Comparison of ENCODE assay signal across 8 mouse cellular contexts in genomic region chr10:67126859-67127758, GRCm38 (mm10). TPM values are rescaled to one million over a fixed set of nuclear protein-coding genes. Genes with fewer than 3 reads are reported as not detected.
DNase-seq lines count a peak whose midpoint lies in the region; ATAC-seq lines count a peak whose summit lies in the region.

No protein-coding gene starts in this region.

- no peaks in the 10 kb centered on the region for H3K27me3 ChIP-seq in forebrain, embryonic 11.5 days (ENCODE audit: control insufficient read depth, insufficient read depth, low read length)
- H3K27me3 ChIP-seq in hindbrain, embryonic 14.5 days (ENCODE audit: control insufficient read depth, insufficient read depth, low read length): no peaks in the 10 kb centered on the region
- peaks cover 28% of the 10 kb centered on the region for H3K27me3 ChIP-seq in liver, embryonic 16.5 days (ENCODE audit: control insufficient read depth, insufficient read depth, low read depth, low read length)
- H3K27me3 ChIP-seq in neural tube, embryonic 14.5 days (ENCODE audit: control insufficient read depth, insufficient read depth, low read length): no peaks in the 10 kb centered on the region

- ATAC-seq in forebrain, embryonic 11.5 days (replicated peaks; ENCODE audit: low FRiP score): peak; percentile 79
- peak; percentile 84 for ATAC-seq in hindbrain, embryonic 14.5 days (ENCODE audit: low FRiP score)
- peak; percentile 73 for ATAC-seq in liver, embryonic 16.5 days (ENCODE audit: low read depth)
- ATAC-seq in neural tube, embryonic 14.5 days (ENCODE audit: low read depth): peak; percentile 79

- peak overlapping the region; percentile 83 for H3K9ac ChIP-seq in forebrain, embryonic 11.5 days (ENCODE audit: low read length)
- peak overlapping the region; percentile 91 for H3K9ac ChIP-seq in hindbrain, embryonic 14.5 days
- H3K9ac ChIP-seq in liver, embryonic 16.5 days (ENCODE audit: low read depth, low read length): peak overlapping the region; percentile 65
- H3K9ac ChIP-seq in neural tube, embryonic 14.5 days (replicated peaks; ENCODE audit: low read depth, low read length): peak overlapping the region; percentile 86

- peak overlapping the region; percentile 81 for H3K4me3 ChIP-seq in forebrain, embryonic 11.5 days (ENCODE audit: low read depth, low read length)
- peak overlapping the region; percentile 93 for H3K4me3 ChIP-seq in hindbrain, embryonic 14.5 days (replicated peaks; ENCODE audit: low read length)
- peak overlapping the region; percentile 76 for H3K4me3 ChIP-seq in liver, embryonic 16.5 days (ENCODE audit: low read depth, low read length)
- peak overlapping the region; percentile 86 for H3K4me3 ChIP-seq in neural tube, embryonic 14.5 days (ENCODE audit: low read depth, low read length)

- H3K4me1 ChIP-seq in forebrain, embryonic 11.5 days (replicated peaks; ENCODE audit: control insufficient read depth, insufficient read depth, low read length): 0 out of 2 replicates have a peak, but pooled peaks cover 7% of the 10 kb centered on the region
- peaks cover 23% of the 10 kb centered on the region for H3K4me1 ChIP-seq in hindbrain, embryonic 14.5 days (replicated peaks; ENCODE audit: control insufficient read depth, insufficient read depth, low read length)
- H3K4me1 ChIP-seq in liver, embryonic 16.5 days (ENCODE audit: control insufficient read depth, low read depth, low read length): peaks cover 7% of the 10 kb centered on the region
- H3K4me1 ChIP-seq in neural tube, embryonic 14.5 days (ENCODE audit: control insufficient read depth, insufficient read depth, low read length): peaks cover 15% of the 10 kb centered on the region

- H3K36me3 ChIP-seq in forebrain, embryonic 11.5 days (ENCODE audit: control insufficient read depth, insufficient read depth, low read length): no peaks in the 10 kb centered on the region
- H3K36me3 ChIP-seq in hindbrain, embryonic 14.5 days (replicated peaks; ENCODE audit: control insufficient read depth, insufficient read depth): no peaks in the 10 kb centered on the region
- H3K36me3 ChIP-seq in liver, embryonic 16.5 days (ENCODE audit: control insufficient read depth, insufficient read depth): no peaks in the 10 kb centered on the region
- H3K36me3 ChIP-seq in neural tube, embryonic 14.5 days (ENCODE audit: control insufficient read depth, insufficient read depth, low read length): no peaks in the 10 kb centered on the region

- H3K9me3 ChIP-seq in forebrain, embryonic 11.5 days (ENCODE audit: control insufficient read depth, low read length): no peaks in the 10 kb centered on the region
- H3K9me3 ChIP-seq in hindbrain, embryonic 14.5 days (ENCODE audit: control insufficient read depth, low read length): no peaks in the 10 kb centered on the region
- H3K9me3 ChIP-seq in liver, embryonic 16.5 days (replicated peaks; ENCODE audit: control insufficient read depth, low read length): no peaks in the 10 kb centered on the region
- no peaks in the 10 kb centered on the region for H3K9me3 ChIP-seq in neural tube, embryonic 14.5 days (ENCODE audit: control insufficient read depth, low read length)

- H3K27ac ChIP-seq in forebrain, embryonic 11.5 days (ENCODE audit: low read depth, low read length): peak overlapping the region; percentile 62
- peak overlapping the region; percentile 92 for H3K27ac ChIP-seq in hindbrain, embryonic 14.5 days
- H3K27ac ChIP-seq in liver, embryonic 16.5 days (ENCODE audit: low read length): peak overlapping the region; percentile 19; the same call in 1 of the 2 replicates
- peak overlapping the region; percentile 93 for H3K27ac ChIP-seq in neural tube, embryonic 14.5 days (ENCODE audit: low read depth, low read length)

- peak; percentile 44 to 51 for DNase-seq in layer of hippocampus, postnatal 36 days
- no peak for DNase-seq in layer of hippocampus, adult 11-12 months (ENCODE audit: low spot score)
- peak; percentile 61 for DNase-seq in adrenal gland, postnatal 10 days
- peak; percentile 78 for DNase-seq in forebrain, embryonic 11.5 days (ENCODE audit: low spot score)
- DNase-seq in hindbrain, embryonic 14.5 days (ENCODE audit: low spot score): peak; percentile 67
- DNase-seq in thymus, postnatal 4 days: peak; percentile 59

- WGBS in forebrain, embryonic 11.5 days: 2% methylated on average over 90 of the region's 115 CpGs
- WGBS in hindbrain, embryonic 14.5 days: 1% methylated on average over 101 of the region's 115 CpGs
- WGBS in liver, embryonic 16.5 days (ENCODE audit: insufficient replicate concordance): under 1% methylated on average over 102 of the region's 115 CpGs
- under 1% methylated on average over 75 of the region's 115 CpGs for WGBS in neural tube, embryonic 14.5 days

- peak overlapping the region; percentile 95 for H3K4me2 ChIP-seq in forebrain, embryonic 11.5 days (ENCODE audit: low read depth, low read length, severe bottlenecking)
- H3K4me2 ChIP-seq in hindbrain, embryonic 14.5 days (replicated peaks): peak overlapping the region; percentile 83
- H3K4me2 ChIP-seq in liver, embryonic 16.5 days (ENCODE audit: low read depth, low read length): peak overlapping the region; percentile 95
- peak overlapping the region; percentile 80 for H3K4me2 ChIP-seq in neural tube, embryonic 14.5 days (ENCODE audit: low read depth, low read length)

RNA-seq across cellular contexts. Expression of gene Reep3, which starts 30.4 kb away (rescaled TPM):
- total RNA-seq in layer of hippocampus, postnatal 36 days (2021): 10 to 100 TPM; 20.2 to 24.1 TPM
- 10 to 100 TPM; 45.8 to 46.9 TPM for total RNA-seq in adrenal gland, postnatal 10 days (2021)
- polyA plus RNA-seq in forebrain, embryonic 11.5 days (2014; fragmentation: Nextera tagmentation; extraction: Ambion mirVana): 44.6 and 48.4 TPM in 2 replicates
- polyA plus RNA-seq in hindbrain, embryonic 14.5 days (2014; fragmentation: Nextera tagmentation; extraction: Ambion mirVana): 32.4 and 32.8 TPM in 2 replicates
- 9.0 and 10.0 TPM in 2 replicates for polyA plus RNA-seq in liver, embryonic 16.5 days (2015; fragmentation: Nextera tagmentation; extraction: Ambion mirVana)
- 37.7 and 48.7 TPM in 2 replicates for polyA plus RNA-seq in neural tube, embryonic 14.5 days (2014; fragmentation: Nextera tagmentation; extraction: Ambion mirVana)

RNA-seq across cellular contexts. Expression of gene Jmjd1c, which starts 31.2 kb away (rescaled TPM):
- 100 to 1,000 TPM; 103 to 110 TPM for total RNA-seq in layer of hippocampus, postnatal 36 days (2021)
- total RNA-seq in adrenal gland, postnatal 10 days (2021): 10 to 100 TPM; 47.1 to 64.6 TPM
- polyA plus RNA-seq in forebrain, embryonic 11.5 days (2014; fragmentation: Nextera tagmentation; extraction: Ambion mirVana): 53.1 and 55.7 TPM in 2 replicates
- polyA plus RNA-seq in hindbrain, embryonic 14.5 days (2014; fragmentation: Nextera tagmentation; extraction: Ambion mirVana): 41.7 and 59.5 TPM in 2 replicates
- polyA plus RNA-seq in liver, embryonic 16.5 days (2015; fragmentation: Nextera tagmentation; extraction: Ambion mirVana): 9.8 and 10.9 TPM in 2 replicates
- 62.3 and 67.0 TPM in 2 replicates for polyA plus RNA-seq in neural tube, embryonic 14.5 days (2014; fragmentation: Nextera tagmentation; extraction: Ambion mirVana)

Comparison
In these comparisons a context has a peak if more than half of its experiments do, and no peak if none do; other contexts are left out.
1. H3K27ac ChIP-seq: peak in every context shown above with its lines; median percentile 93 in neural tube, embryonic 14.5 days; 92 in hindbrain, embryonic 14.5 days; 62 in forebrain, embryonic 11.5 days; 19 in liver, embryonic 16.5 days.